Mouse (Mus musculus) MEL (cell line): ENCODE data around the gene Arfip1. TPM values are rescaled to one million over a fixed set of nuclear protein-coding genes. Genes with fewer than 3 reads are reported as not detected.
A peak's percentile ranks its signal among the peaks of the same experiment; 100 is the strongest.

Experiments used
- DNase-seq: peaks from one replicate; pipeline ENCODE4 v3.0.0; 2011; ENCODE audit warnings: low read depth, low spot score
- H3K27ac ChIP-seq: 2 replicates; pipeline ENCODE4 v1.5.1; 2012; ENCODE audit warnings: low read depth, mild to moderate bottlenecking, control low read depth, low read length, moderate library complexity; ENCODE audit not compliant: control insufficient read depth
- H3K27me3 ChIP-seq, 2 experiments: fragments of 150-350 bp in 1 of 2; sonication (generic) in 1 of 2; 2 replicates each; pipeline ENCODE4 v1.6.1; 2012; ENCODE audit warnings: low read length in 2 of 2, mild to moderate bottlenecking in 2 of 2, improper control_type of control experiment in 1 of 2, moderate library complexity in 1 of 2; ENCODE audit not compliant: insufficient read depth in 2 of 2, control insufficient read depth in 1 of 2
- H3K36me3 ChIP-seq, 2 experiments: 2 replicates each; pipeline ENCODE4 v1.6.1; 2012 to 2014; ENCODE audit warnings: low read length in 2 of 2, improper control_type of control experiment in 1 of 2, inconsistent platforms in 1 of 2, mild to moderate bottlenecking in 1 of 2; ENCODE audit not compliant: insufficient read depth in 2 of 2, control insufficient read depth in 1 of 2
- H3K4me1 ChIP-seq, 2 experiments: fragments of 150-350 bp in 1 of 2; sonication (generic) in 1 of 2; 2 replicates each; pipeline ENCODE4 v1.6.1; 2012; ENCODE audit warnings: low read length in 2 of 2, improper control_type of control experiment in 1 of 2, mild to moderate bottlenecking in 1 of 2; ENCODE audit not compliant: insufficient read depth in 2 of 2, control insufficient read depth in 1 of 2
- H3K4me3 ChIP-seq, 2 experiments: fragments of 150-350 bp in 1 of 2; sonication (generic) in 1 of 2; 2 replicates each; pipeline ENCODE4 v1.5.1; 2012; ENCODE audit warnings: low read depth in 2 of 2, low read length in 2 of 2, mild to moderate bottlenecking in 2 of 2, moderate library complexity in 2 of 2, control low read depth in 1 of 2, improper control_type of control experiment in 1 of 2; ENCODE audit not compliant: control insufficient read depth in 1 of 2, insufficient read depth in 1 of 2
- H3K79me2 ChIP-seq: 2 replicates; pipeline ENCODE4 v1.6.1; 2012; ENCODE audit warnings: mild to moderate bottlenecking, low read length, moderate library complexity; ENCODE audit not compliant: control insufficient read depth, poor library complexity, insufficient read depth
- H3K9ac ChIP-seq: 2 replicates; pipeline ENCODE4 v1.6.1; 2012; ENCODE audit warnings: low read depth, mild to moderate bottlenecking, control low read depth, low read length, moderate library complexity; ENCODE audit not compliant: control insufficient read depth, poor library complexity, severe bottlenecking
- H3K9me3 ChIP-seq: fragments of 150-350 bp; sonication (generic); replicated peaks from 2 replicates; pipeline ENCODE4 v1.6.1; 2012; ENCODE audit warnings: mild to moderate bottlenecking, low read length, improper control_type of control experiment, moderate library complexity; ENCODE audit not compliant: insufficient read depth
- BHLHE40 ChIP-seq: IDR thresholded peaks from 2 replicates; pipeline ENCODE4 v1.6.1; 2012; ENCODE audit warnings: low read depth, mild to moderate bottlenecking, inconsistent platforms, low read length, improper control_type of control experiment, borderline replicate concordance
- E2F4 ChIP-seq: IDR thresholded peaks from 2 replicates; pipeline ENCODE4 v1.6.1; 2011; ENCODE audit warnings: low read depth, low read length, improper control_type of control experiment, borderline replicate concordance
- EP300 ChIP-seq, 2 experiments: IDR thresholded peaks; 2 replicates each; pipeline ENCODE4 v1.6.1; 2011; ENCODE audit warnings: improper control_type of control experiment in 2 of 2, low read length in 2 of 2, low read depth in 1 of 2, mild to moderate bottlenecking in 1 of 2
- ETS1 ChIP-seq: IDR thresholded peaks from 2 replicates; pipeline ENCODE4 v1.6.1; 2012; ENCODE audit warnings: low read depth, mild to moderate bottlenecking, inconsistent platforms, low read length, improper control_type of control experiment, moderate library complexity
- HCFC1 ChIP-seq: IDR thresholded peaks from 2 replicates; pipeline ENCODE4 v1.6.1; 2012; ENCODE audit warnings: low read depth, mild to moderate bottlenecking, inconsistent platforms, low read length, improper control_type of control experiment, moderate library complexity
- JUND ChIP-seq: IDR thresholded peaks from 2 replicates; pipeline ENCODE4 v1.6.1; 2011; ENCODE audit warnings: low read depth, mild to moderate bottlenecking, improper control_type of control experiment, low read length
- MAX ChIP-seq: IDR thresholded peaks from 2 replicates; pipeline ENCODE4 v1.6.1; 2011; ENCODE audit warnings: low read length, improper control_type of control experiment
- MAZ ChIP-seq: IDR thresholded peaks from 2 replicates; pipeline ENCODE4 v1.6.1; 2012; ENCODE audit warnings: low read depth, mild to moderate bottlenecking, inconsistent platforms, low read length, improper control_type of control experiment
- MEF2A ChIP-seq: IDR thresholded peaks from 2 replicates; pipeline ENCODE4 v1.6.1; 2014; ENCODE audit warnings: low read depth, mild to moderate bottlenecking, inconsistent platforms, low read length, improper control_type of control experiment; ENCODE audit not compliant: poor library complexity, insufficient replicate concordance, severe bottlenecking; ENCODE audit errors: extremely low read depth
- MXI1 ChIP-seq: IDR thresholded peaks from 2 replicates; pipeline ENCODE4 v1.6.1; 2011; ENCODE audit warnings: mild to moderate bottlenecking, low read depth, low read length, improper control_type of control experiment
- MYC ChIP-seq: IDR thresholded peaks from 2 replicates; pipeline ENCODE4 v1.6.1; 2011; ENCODE audit warnings: low read depth, mild to moderate bottlenecking, low read length, improper control_type of control experiment, moderate library complexity
- NELFE ChIP-seq: IDR thresholded peaks from 2 replicates; pipeline ENCODE4 v1.6.1; 2011; ENCODE audit warnings: low read depth, low read length, improper control_type of control experiment
- POLR2AphosphoS2 ChIP-seq: IDR thresholded peaks from 2 replicates; pipeline ENCODE4 v1.6.1; 2011; ENCODE audit warnings: low read length, improper control_type of control experiment
- RCOR1 ChIP-seq: IDR thresholded peaks from 2 replicates; pipeline ENCODE4 v1.6.1; 2012; ENCODE audit warnings: low read depth, mild to moderate bottlenecking, inconsistent platforms, low read length, improper control_type of control experiment
- SIN3A ChIP-seq: IDR thresholded peaks from 2 replicates; pipeline ENCODE4 v1.6.1; 2012; ENCODE audit warnings: low read length, improper control_type of control experiment, inconsistent platforms
- SMC3 ChIP-seq: IDR thresholded peaks from 2 replicates; pipeline ENCODE4 v1.6.1; 2011; ENCODE audit warnings: low read depth, low read length, improper control_type of control experiment
- TAL1 ChIP-seq: IDR thresholded peaks from 2 replicates; pipeline ENCODE4 v1.6.1; 2012; ENCODE audit warnings: mild to moderate bottlenecking, inconsistent platforms, low read length, moderate library complexity, mixed read lengths
- TCF12 ChIP-seq: IDR thresholded peaks from 2 replicates; pipeline ENCODE4 v1.6.1; 2014; ENCODE audit warnings: low read depth, mild to moderate bottlenecking, inconsistent platforms, low read length, improper control_type of control experiment, moderate library complexity
- USF1 ChIP-seq: IDR thresholded peaks from 2 replicates; pipeline ENCODE4 v1.6.1; 2014; ENCODE audit warnings: low read depth, mild to moderate bottlenecking, inconsistent platforms, low read length, improper control_type of control experiment, moderate library complexity
- USF2 ChIP-seq, 2 experiments: IDR thresholded peaks; 2 replicates each; pipeline ENCODE4 v1.6.1; 2011 to 2012; ENCODE audit warnings: improper control_type of control experiment in 2 of 2, low read length in 2 of 2, borderline replicate concordance in 1 of 2, inconsistent platforms in 1 of 2, low read depth in 1 of 2, mild to moderate bottlenecking in 1 of 2; ENCODE audit not compliant: insufficient read depth in 1 of 2
- ZKSCAN1 ChIP-seq: IDR thresholded peaks from 2 replicates; pipeline ENCODE4 v1.6.1; 2012; ENCODE audit warnings: low read depth, mild to moderate bottlenecking, inconsistent platforms, low read length, improper control_type of control experiment, moderate library complexity
- polyA plus RNA-seq, 2 experiments: library from polyadenylated mRNA; stranded (reverse) in 1 of 2; unstranded in 1 of 2; fragments of >175 nt in 1 of 2; fragments of >200 nt in 1 of 2; gene quantifications; 2 replicates each; pipeline versions ENCODE4 v1.2.1 to v1.2.4; 2012; ENCODE audit warnings: low replicate concordance in 2 of 2, low read depth in 1 of 2; ENCODE audit not compliant: insufficient read length in 2 of 2, insufficient read depth in 1 of 2, missing spikeins in 1 of 2
- total RNA-seq: library from RNA; depleted of rRNA; stranded (reverse); fragments of 300-350 nt; gene quantifications from 2 replicates; pipeline ENCODE4 v1.2.3, GENCODE M21; 2012

The Arfip1 gene
- total and polyA plus RNA-seq, 3 experiments, result 12.5 to 15.4 TPM; not detected in 1

DNA sequence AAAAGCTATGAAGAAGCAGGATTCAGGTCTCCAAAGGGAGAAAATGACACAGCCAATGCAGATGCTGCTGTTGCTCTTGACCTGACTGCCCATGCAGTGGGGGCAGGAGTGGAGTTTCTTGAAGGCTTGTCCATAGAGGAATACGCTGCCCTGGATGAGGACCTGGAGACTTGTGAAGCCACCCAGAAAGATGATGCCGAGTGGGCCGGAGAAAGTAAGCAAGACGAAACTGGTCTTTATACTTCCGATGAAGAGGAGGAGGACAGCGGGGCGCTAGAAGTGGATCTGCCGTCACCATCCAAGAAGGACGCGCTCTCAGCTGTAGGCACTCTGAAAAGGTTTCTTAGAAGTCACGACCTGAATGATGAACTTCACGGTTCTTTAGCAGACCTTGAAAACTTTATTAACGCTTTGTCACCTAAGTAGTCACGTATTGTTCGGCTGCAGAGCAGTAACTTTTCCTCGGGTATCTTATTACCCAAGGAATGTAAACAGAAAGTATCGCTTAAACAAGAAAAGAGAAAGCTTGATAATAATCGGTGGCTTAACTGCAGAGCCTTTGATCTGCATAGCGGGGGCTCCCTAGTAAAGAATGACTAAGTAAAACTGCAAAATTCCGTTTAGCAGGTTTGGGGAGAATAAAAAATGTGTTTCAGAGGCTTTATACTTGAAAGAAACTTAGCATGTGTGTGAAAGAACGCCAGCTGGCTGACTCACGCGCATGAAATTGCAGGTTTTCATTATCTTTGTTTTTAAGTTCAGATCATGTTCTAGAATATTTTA, 12.7 kb upstream of the Arfip1 start:
- peak overlapping the region; percentile 36 to 71 for H3K4me3 ChIP-seq
- peak overlapping the region; percentile 29; the same call in 1 of the 2 replicates for H3K9ac ChIP-seq
- H3K4me1 ChIP-seq, result peaks cover 1 to 7% of the 10 kb centered on the region in 2 experiments; a peak in 3 of 4 replicates
- H3K36me3 ChIP-seq, result peaks cover 0 to 6% of the 10 kb centered on the region in 2 experiments; a peak in 2 of 4 replicates
- no peaks in the 10 kb centered on the region for H3K79me2 ChIP-seq
- no peaks in the 10 kb centered on the region for H3K9me3 ChIP-seq
- no peak overlapping the region for H3K27ac ChIP-seq
- peak; percentile 36 for DNase-seq
- peaks cover 3 to 5% of the 10 kb centered on the region in 2 experiments; a peak in 3 of 4 replicates for H3K27me3 ChIP-seq
- peak; percentile 11 to 13; a peak in 1 of 4 replicates for TF ChIP-seq EP300 (IDR thresholded peaks at IDR 0.05; ENCODE audit: low read depth in 1 of 2, low read length in 2 of 2)
- peak; percentile 78 for TF ChIP-seq MXI1
- TF ChIP-seq ETS1, result peak; percentile 23; the same call in 1 of the 2 replicates
- TF ChIP-seq ZKSCAN1, result no peak
- peak; percentile 60; the same call in 1 of the 2 replicates for TF ChIP-seq MYC
- peak; percentile 39 for TF ChIP-seq SIN3A
- no peak for TF ChIP-seq POLR2AphosphoS2
- TF ChIP-seq MAX, result peak; percentile 54; the same call in 1 of the 2 replicates
- TF ChIP-seq BHLHE40, result peak; percentile 85

DNA sequence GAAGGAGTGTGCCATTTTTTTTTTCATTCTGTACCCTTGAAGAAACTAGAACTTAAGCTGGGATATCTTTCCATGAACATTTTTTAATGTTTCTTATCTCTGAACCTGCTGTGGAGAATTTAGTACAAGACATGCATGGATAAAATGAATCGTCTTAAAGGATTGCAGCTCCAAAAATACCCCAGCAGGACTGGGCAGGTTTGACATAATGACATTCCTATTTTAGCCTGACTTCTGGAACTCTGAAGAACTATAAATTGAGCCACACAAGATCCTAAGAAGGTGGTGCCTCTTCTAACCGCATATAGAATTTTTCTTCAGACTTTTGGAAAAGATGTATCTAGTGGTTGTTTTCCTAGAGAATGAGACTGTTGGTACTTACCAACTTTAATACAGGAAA, 10.8 kb upstream of the Arfip1 start, which contains the start of gene Tigd4:
Tigd4 (plus strand) TSS at position 301 of the 400 bp plus-strand sequence.
- Histone ChIP-seq H3K9ac (no peak within 1 kb of the TSS), H3K4me1 (peaks cover 1 to 7% of the 10 kb centered on the region in 2 experiments; a peak in 3 of 4 replicates), H3K27me3 (peaks cover 3 to 5% of the 10 kb centered on the region in 2 experiments; a peak in 3 of 4 replicates), H3K36me3 (peaks cover 0 to 6% of the 10 kb centered on the region in 2 experiments; a peak in 2 of 4 replicates), H3K4me3 (no peak within 1 kb of the TSS), H3K9me3 (no peaks in the 10 kb centered on the region), H3K79me2 (no peaks in the 10 kb centered on the region), H3K27ac (no peak within 1 kb of the TSS)
- TF ChIP-seq JUND (no peak), MAX (no peak)
- no peak for DNase-seq

DNA sequence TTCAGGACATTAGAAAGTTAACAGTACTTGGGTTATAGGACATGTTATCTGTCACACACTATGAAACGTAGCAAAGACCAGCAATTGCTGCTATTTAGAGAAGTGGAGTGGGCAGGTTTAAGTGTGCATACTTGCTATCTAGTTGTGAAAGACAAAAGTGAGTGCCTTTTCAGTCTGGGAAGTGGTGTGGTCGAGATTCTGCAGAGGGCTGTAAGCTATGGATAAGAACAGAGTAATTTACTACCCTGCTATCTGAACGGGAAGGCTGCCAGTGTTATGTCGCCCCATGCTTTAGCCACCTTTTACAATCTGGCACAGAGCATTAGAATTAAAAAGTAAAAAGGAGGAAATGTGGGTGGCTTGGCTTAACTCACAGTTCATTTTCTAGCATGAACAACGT, 4.3 kb upstream of the Arfip1 start:
- Histone ChIP-seq H3K27me3 (peaks cover 2 to 3% of the 10 kb centered on the region in 2 experiments; a peak in 3 of 4 replicates), H3K4me3 (no peak overlapping the region), H3K79me2 (peaks cover 4% of the 10 kb centered on the region), H3K27ac (peak overlapping the region; percentile 49; the same call in 1 of the 2 replicates), H3K36me3 (peaks cover 0 to 13% of the 10 kb centered on the region in 2 experiments; a peak in 2 of 4 replicates), H3K4me1 (peaks cover 3 to 13% of the 10 kb centered on the region in 2 experiments), H3K9me3 (no peaks in the 10 kb centered on the region), H3K9ac (no peak overlapping the region)
- peak; percentile 95 for DNase-seq
- TF ChIP-seq MEF2A (peak; percentile 78; the same call in 1 of the 2 replicates), RCOR1 (peak; percentile 100), E2F4 (no peak), SMC3 (peak; percentile 18; the same call in 1 of the 2 replicates), TAL1 (peak; percentile 98), SIN3A (peak; percentile 78), BHLHE40 (peak; percentile 93), TCF12 (peak; percentile 98), USF1 (no peak), ETS1 (peak; percentile 92), MYC (peak; percentile 87), HCFC1 (0 out of 2 replicates have a peak, but pooled peaks have one; percentile 37), USF2 (IDR thresholded peaks at IDR 0.05; ENCODE audit: borderline replicate concordance in 1 of 2, insufficient read depth in 1 of 2, low read depth in 1 of 2, low read length in 2 of 2) (no peak), MAZ (0 out of 2 replicates have a peak, but pooled peaks have one; percentile 46), NELFE (no peak)
